Mouse (Mus musculus) left cerebral cortex, adult 2 months (tissue): ENCODE results near the gene Patj. TPM values are rescaled to one million over a fixed set of nuclear protein-coding genes. Genes with fewer than 3 reads are reported as not detected.
"Not testable (repeated sequence)": the region's sequence is repeated elsewhere in the genome, so short reads cannot be mapped to it uniquely, and the experiment has no call there.

Experiments used
- DNase-seq, 2 experiments: peaks; one replicate each; pipeline ENCODE4 v3.0.0; 2021 to 2022; ENCODE audit warnings: low spot score in 2 of 2, mixed read lengths in 1 of 2; ENCODE audit errors: extremely low spot score in 1 of 2
- H3K27ac ChIP-seq: fragments of 200-600 bp; 2 replicates; pipeline ENCODE4 v1.8.1; 2022
- H3K4me3 ChIP-seq: fragments of 200-600 bp; 2 replicates; pipeline ENCODE4 v1.8.1; 2022
- CTCF ChIP-seq: fragments of 200-600 bp; IDR thresholded peaks from 2 replicates; pipeline ENCODE4 v1.8.1; 2022; ENCODE audit warnings: antibody characterized with exemption, mild to moderate bottlenecking, moderate library complexity
- intact Hi-C: fragments of 180-260 bp; cut with DNase I; formaldehyde crosslinking; loops from one replicate; pipeline ENCODE4 v1.15.1; 2025
- total RNA-seq, 2 experiments: library from RNA; stranded (reverse); gene quantifications; 2 replicates each; pipeline ENCODE4 v1.2.3; 2021

The Patj gene
- total RNA-seq, 2 experiments from 2014 or later = 16.0 to 17.5 TPM

GRCm38 (mm10) chr4:98593961-98594360, 198.4 kb downstream of the Patj start:
- DNase-seq = peak in 1 of 2 experiments; percentile 29

GRCm38 (mm10) chr4:98598546-98598971, 203.0 kb downstream of the Patj start:
- H3K4me3 ChIP-seq = no peak overlapping the region
- H3K27ac ChIP-seq = no peak overlapping the region
- no peak for DNase-seq
- intact Hi-C loops = no loop called here
- no peak for TF ChIP-seq CTCF

More at GRCm38 (mm10) chr4:98593961-98594360, 198.4 kb downstream of the Patj start:
- Histone ChIP-seq H3K27ac (no peak overlapping the region), H3K4me3 (no peak overlapping the region)
- intact Hi-C loops = loop anchor here (2.0 kb wide), 1 partner anchor 51 kb away; no protein-coding TSS in a partner anchor
- TF ChIP-seq CTCF = no peak

- Histone ChIP-seq H3K27ac (no peak overlapping the region), H3K4me3 (no peak overlapping the region)
- intact Hi-C loops = no loop called here
- no peak for TF ChIP-seq CTCF
- DNase-seq = no peak
Observed at GRCm38 (mm10) chr4:98599358-98599757, 203.8 kb downstream of the Patj start.

- no peak for TF ChIP-seq CTCF
- no peak for DNase-seq
- H3K4me3 ChIP-seq = no peak overlapping the region
- intact Hi-C loops = no loop called here
- no peak overlapping the region for H3K27ac ChIP-seq
Observed at GRCm38 (mm10) chr4:98603131-98603530, 207.5 kb downstream of the Patj start.

GRCm38 (mm10) chr4:98610501-98610900, 214.9 kb downstream of the Patj start:
- intact Hi-C loops = no loop called here
- no peak for TF ChIP-seq CTCF
- no peak for DNase-seq
- H3K4me3 ChIP-seq = no peak overlapping the region
- no peak overlapping the region for H3K27ac ChIP-seq

GRCm38 (mm10) chr4:98614395-98614794, 218.8 kb downstream of the Patj start:
- intact Hi-C loops = no loop called here
- no peak for DNase-seq
- H3K27ac ChIP-seq = no peak overlapping the region
- no peak for TF ChIP-seq CTCF
- H3K4me3 ChIP-seq = no peak overlapping the region

- TF ChIP-seq CTCF = no peak
- DNase-seq = no peak
- H3K4me3 ChIP-seq = no peak overlapping the region
- intact Hi-C loops = no loop called here
- H3K27ac ChIP-seq = no peak overlapping the region
Observed at GRCm38 (mm10) chr4:98619199-98619598, 223.6 kb downstream of the Patj start.

GRCm38 (mm10) chr4:98620986-98621784, 225.6 kb downstream of the Patj start:
- no peak for DNase-seq
- Histone ChIP-seq H3K27ac (no peak overlapping the region), H3K4me3 (no peak overlapping the region)
- intact Hi-C loops = no loop called here
- TF ChIP-seq CTCF = no peak

GRCm38 (mm10) chr4:98622180-98622579, 226.6 kb downstream of the Patj start:
- H3K4me3 ChIP-seq = no peak overlapping the region
- no peak for TF ChIP-seq CTCF
- no peak for DNase-seq
- peak overlapping the region; percentile 21; the same call in 1 of the 2 replicates for H3K27ac ChIP-seq
- intact Hi-C loops = loop anchor here (2.0 kb wide), 1 partner anchor 79 kb away; no protein-coding TSS in a partner anchor

GRCm38 (mm10) chr4:98622996-98623673, 227.6 kb downstream of the Patj start:
- no peak for DNase-seq
- Histone ChIP-seq H3K27ac (peak overlapping the region; percentile 63), H3K4me3 (no peak overlapping the region)
- intact Hi-C loops = loop anchor here (2.0 kb wide), 1 partner anchor 80 kb away; no protein-coding TSS in a partner anchor
- TF ChIP-seq CTCF = no peak

GRCm38 (mm10) chr4:98628286-98628685, 232.7 kb downstream of the Patj start:
- TF ChIP-seq CTCF = no peak
- intact Hi-C loops = no loop called here
- no peak for DNase-seq
- Histone ChIP-seq H3K4me3 (no peak overlapping the region), H3K27ac (no peak overlapping the region; the same call in 1 of the 2 replicates)

GRCm38 (mm10) chr4:98629217-98629616, 233.6 kb downstream of the Patj start:
- H3K27ac ChIP-seq, H3K4me3 ChIP-seq, DNase-seq, intact Hi-C loops: not testable (repeated sequence)
